Comparison of ENCODE assay signal across 41 mouse cellular contexts in genomic region chr17:23961573-23962122, GRCm38 (mm10). TPM values are rescaled to one million over a fixed set of nuclear protein-coding genes. Genes with fewer than 3 reads are reported as not detected.
"Had no signal": no experiment of that assay in that cellular context is flagged by ENCODE, and none has a peak within 500 bp of the region (broad histone marks: within the 10 kb centered on the region; RNA-seq: fewer than 3 reads in every experiment).

No protein-coding gene starts in this region.

- H3K4me3 ChIP-seq: gastrocnemius, adult 2 months; heart, adult 2 months; hindbrain, embryonic 10.5 days; hindbrain, embryonic 12.5 days; kidney, embryonic 15.5 days; limb, embryonic 13.5 days; limb, embryonic 15.5 days; liver, embryonic 12.5 days had no signal

- ATAC-seq: hindbrain, embryonic 16.5 days; inflammation-experienced regulatory T-cells, adult 6 months; liver, embryonic 12.5 days had no signal

- H3K4me2 ChIP-seq: heart, embryonic 11.5 days; hindbrain, embryonic 12.5 days; hindbrain, embryonic 14.5 days; kidney, embryonic 15.5 days; limb, embryonic 13.5 days; limb, embryonic 15.5 days; liver, embryonic 12.5 days had no signal

- DNase-seq: gastrocnemius, adult 2 months; gastrocnemius, postnatal 10 days; gastrocnemius, postnatal 25 days; heart, adult 11 months; heart, adult 2 months; heart, postnatal 10 days; heart, postnatal 4 days; kidney, adult 11 months; kidney, adult 2 months; kidney, adult 9 months; kidney, postnatal 14 days; kidney, postnatal 36 days; layer of hippocampus, adult 9-11 months; layer of hippocampus, postnatal 36 days; left cerebral cortex, postnatal 4 days had no signal

- H3K27me3 ChIP-seq: hindbrain, embryonic 12.5 days; kidney, embryonic 15.5 days; limb, embryonic 13.5 days; limb, embryonic 15.5 days; liver, embryonic 12.5 days had no signal

- H3K9me3 ChIP-seq: hindbrain, embryonic 10.5 days; hindbrain, embryonic 12.5 days; kidney, embryonic 15.5 days; limb, embryonic 13.5 days; limb, embryonic 15.5 days; liver, embryonic 12.5 days had no signal

- H3K27ac ChIP-seq: gastrocnemius, adult 2 months; heart, adult 2 months; hindbrain, embryonic 10.5 days; hindbrain, embryonic 12.5 days; hindbrain, embryonic 14.5 days; kidney, embryonic 15.5 days; kidney, postnatal 0 days; limb, embryonic 13.5 days; limb, embryonic 15.5 days; liver, embryonic 12.5 days; liver, embryonic 14.5 days had no signal

- H3K9ac ChIP-seq: hindbrain, embryonic 12.5 days; hindbrain, embryonic 14.5 days; kidney, embryonic 15.5 days; limb, embryonic 13.5 days; limb, embryonic 15.5 days; liver, embryonic 12.5 days; liver, embryonic 14.5 days had no signal

- H3K4me1 ChIP-seq: kidney, embryonic 15.5 days; limb, embryonic 15.5 days; liver, embryonic 12.5 days had no signal

- H3K36me3 ChIP-seq: hindbrain, embryonic 10.5 days; hindbrain, embryonic 12.5 days; kidney, embryonic 15.5 days; limb, embryonic 13.5 days; limb, embryonic 15.5 days; liver, embryonic 12.5 days had no signal

RNA-seq across cellular contexts. Expression of gene Sbpl, which starts 6.6 kb away (rescaled TPM):
- total RNA-seq: gastrocnemius, adult 2 months; gastrocnemius, postnatal 10 days; gastrocnemius, postnatal 25 days; gastrocnemius, postnatal 4 days; heart, adult 2 months; heart, postnatal 10 days; heart, postnatal 25 days; heart, postnatal 4 days; layer of hippocampus, adult 18-20 months; layer of hippocampus, adult 8-10 months; layer of hippocampus, postnatal 14 days; layer of hippocampus, postnatal 36 days; left cerebral cortex, adult 18-20 months; left cerebral cortex, adult 8-10 months; left cerebral cortex, postnatal 10 days; left cerebral cortex, postnatal 25 days; left cerebral cortex, postnatal 4 days; liver, adult 2 months had no signal
- polyA plus RNA-seq: heart, adult 2 months; heart, embryonic 11.5 days; heart, embryonic 14.5 days; heart, embryonic 16.5 days; hindbrain, embryonic 10.5 days; hindbrain, embryonic 12.5 days; hindbrain, embryonic 14.5 days; hindbrain, embryonic 16.5 days; inflammation-experienced regulatory T-cells, adult 6 months; kidney, adult 2 months; kidney, embryonic 15.5 days; kidney, postnatal 0 days; large intestine, adult 2 months; limb, embryonic 11.5 days; limb, embryonic 13.5 days; limb, embryonic 15.5 days; liver, adult 2 months; liver, embryonic 12.5 days; liver, embryonic 14.5 days had no signal

RNA-seq across cellular contexts. Expression of gene Prss30, which starts 18.7 kb away (rescaled TPM):
- total RNA-seq: gastrocnemius, adult 2 months; gastrocnemius, postnatal 10 days; gastrocnemius, postnatal 25 days; gastrocnemius, postnatal 4 days; heart, adult 2 months; heart, postnatal 10 days; heart, postnatal 25 days; heart, postnatal 4 days; layer of hippocampus, adult 18-20 months; layer of hippocampus, postnatal 36 days had no signal
- polyA plus RNA-seq: heart, embryonic 11.5 days; hindbrain, embryonic 10.5 days; hindbrain, embryonic 12.5 days; hindbrain, embryonic 14.5 days; hindbrain, embryonic 16.5 days; limb, embryonic 11.5 days; limb, embryonic 13.5 days; limb, embryonic 15.5 days; liver, embryonic 12.5 days had no signal

RNA-seq across cellular contexts. Expression of gene Sbp, which starts 20.2 kb away (rescaled TPM):
- total RNA-seq: gastrocnemius, adult 2 months; gastrocnemius, postnatal 10 days; gastrocnemius, postnatal 25 days; gastrocnemius, postnatal 4 days; heart, adult 2 months; heart, postnatal 10 days; heart, postnatal 25 days; heart, postnatal 4 days; layer of hippocampus, adult 18-20 months; layer of hippocampus, adult 8-10 months; layer of hippocampus, postnatal 14 days; layer of hippocampus, postnatal 36 days; left cerebral cortex, adult 18-20 months; left cerebral cortex, adult 8-10 months; left cerebral cortex, postnatal 10 days; left cerebral cortex, postnatal 25 days; left cerebral cortex, postnatal 4 days; liver, adult 2 months had no signal
- polyA plus RNA-seq: heart, adult 2 months; heart, embryonic 11.5 days; heart, embryonic 14.5 days; heart, embryonic 16.5 days; hindbrain, embryonic 10.5 days; hindbrain, embryonic 12.5 days; hindbrain, embryonic 14.5 days; hindbrain, embryonic 16.5 days; inflammation-experienced regulatory T-cells, adult 6 months; kidney, adult 2 months; kidney, embryonic 15.5 days; kidney, postnatal 0 days; large intestine, adult 2 months; limb, embryonic 11.5 days; limb, embryonic 13.5 days; limb, embryonic 15.5 days; liver, adult 2 months; liver, embryonic 12.5 days; liver, embryonic 14.5 days had no signal

RNA-seq across cellular contexts. Expression of gene Prss22, which starts 36.3 kb away (rescaled TPM):
- total RNA-seq: gastrocnemius, adult 2 months; gastrocnemius, postnatal 10 days; gastrocnemius, postnatal 25 days; gastrocnemius, postnatal 4 days; heart, adult 2 months; heart, postnatal 10 days; heart, postnatal 25 days; heart, postnatal 4 days; layer of hippocampus, adult 18-20 months; layer of hippocampus, postnatal 14 days; layer of hippocampus, postnatal 36 days; left cerebral cortex, postnatal 4 days; liver, adult 2 months had no signal
- polyA plus RNA-seq: heart, adult 2 months; heart, embryonic 11.5 days; heart, embryonic 14.5 days; heart, embryonic 16.5 days; hindbrain, embryonic 14.5 days; hindbrain, embryonic 16.5 days; inflammation-experienced regulatory T-cells, adult 6 months; liver, adult 2 months; liver, embryonic 12.5 days; liver, embryonic 14.5 days had no signal

RNA-seq across cellular contexts. Expression of gene Dcpp3, which starts 44.4 kb away (rescaled TPM):
- total RNA-seq: gastrocnemius, adult 2 months; gastrocnemius, postnatal 10 days; gastrocnemius, postnatal 25 days; gastrocnemius, postnatal 4 days; heart, adult 2 months; heart, postnatal 10 days; heart, postnatal 25 days; heart, postnatal 4 days; layer of hippocampus, adult 18-20 months; layer of hippocampus, adult 8-10 months; layer of hippocampus, postnatal 14 days; layer of hippocampus, postnatal 36 days; left cerebral cortex, adult 18-20 months; left cerebral cortex, adult 8-10 months; left cerebral cortex, postnatal 10 days; left cerebral cortex, postnatal 25 days; left cerebral cortex, postnatal 4 days; liver, adult 2 months had no signal
- polyA plus RNA-seq: heart, adult 2 months; heart, embryonic 11.5 days; heart, embryonic 16.5 days; hindbrain, embryonic 10.5 days; hindbrain, embryonic 12.5 days; hindbrain, embryonic 14.5 days; inflammation-experienced regulatory T-cells, adult 6 months; kidney, adult 2 months; kidney, embryonic 15.5 days; kidney, postnatal 0 days; large intestine, adult 2 months; limb, embryonic 11.5 days; limb, embryonic 13.5 days; liver, adult 2 months; liver, embryonic 12.5 days; liver, embryonic 14.5 days had no signal
